Mouse (Mus musculus): ENCODE data around the gene Dstyk.

The Dstyk gene

GRCm38 (mm10) chr1:132417319-132418251, at the start of gene Dstyk:
Dstyk (plus strand) TSS chr1:132417555.
- peak; percentile 92 to 94 for DNase-seq

GRCm38 (mm10) chr1:132367692-132368506, 49.5 kb upstream of the Dstyk start:
- peak; percentile 91 to 95 for DNase-seq

- DNase-seq, result peak in 1 of 2 experiments; percentile 38
Observed at GRCm38 (mm10) chr1:132370681-132371173, 46.6 kb upstream of the Dstyk start.

GRCm38 (mm10) chr1:132371298-132372081, 45.9 kb upstream of the Dstyk start:
- no peak for DNase-seq

GRCm38 (mm10) chr1:132372354-132372753, 45.0 kb upstream of the Dstyk start:
- DNase-seq, result no peak

- no peak for DNase-seq
Observed at GRCm38 (mm10) chr1:132372896-132373534, 44.3 kb upstream of the Dstyk start.

- peak in 1 of 2 experiments; percentile 41 for DNase-seq
Observed at GRCm38 (mm10) chr1:132374140-132374872, 43.0 kb upstream of the Dstyk start.

GRCm38 (mm10) chr1:132374873-132375244, 42.5 kb upstream of the Dstyk start:
- no peak for DNase-seq

GRCm38 (mm10) chr1:132375256-132375655, 42.1 kb upstream of the Dstyk start:
- no peak for DNase-seq

- DNase-seq, result peak in 1 of 2 experiments; percentile 27
Observed at GRCm38 (mm10) chr1:132376211-132377054, 40.9 kb upstream of the Dstyk start.

- DNase-seq, result no peak
Observed at GRCm38 (mm10) chr1:132377055-132377365, 40.3 kb upstream of the Dstyk start.

GRCm38 (mm10) chr1:132377811-132378210, 39.5 kb upstream of the Dstyk start:
- no peak for DNase-seq

- peak in 1 of 2 experiments; percentile 54 for DNase-seq
Observed at GRCm38 (mm10) chr1:132380550-132381100, 36.7 kb upstream of the Dstyk start.

- DNase-seq, result peak; percentile 73 to 76
Observed at GRCm38 (mm10) chr1:132381929-132382328, 35.4 kb upstream of the Dstyk start.

GRCm38 (mm10) chr1:132384001-132384554, 33.3 kb upstream of the Dstyk start:
- peak; percentile 56 to 62 for DNase-seq

GRCm38 (mm10) chr1:132385266-132385665, 32.1 kb upstream of the Dstyk start:
- peak in 1 of 2 experiments; percentile 23 for DNase-seq

- peak in 1 of 2 experiments; percentile 38 for DNase-seq
Observed at GRCm38 (mm10) chr1:132385711-132386110, 31.6 kb upstream of the Dstyk start.

- DNase-seq, result peak in 1 of 2 experiments; percentile 32
Observed at GRCm38 (mm10) chr1:132386266-132386665, 31.1 kb upstream of the Dstyk start.

- DNase-seq, result peak; percentile 67 to 72
Observed at GRCm38 (mm10) chr1:132387943-132388342, 29.4 kb upstream of the Dstyk start.
